Mouse (Mus musculus) kidney, embryonic 14.5 days (tissue): Measurements from ENCODE around the gene Msto1. TPM values are rescaled to one million over a fixed set of nuclear protein-coding genes. Genes with fewer than 3 reads are reported as not detected.
A peak's percentile ranks its signal among the peaks of the same experiment; 100 is the strongest.
"Not testable (repeated sequence)": the region's sequence is repeated elsewhere in the genome, so short reads cannot be mapped to it uniquely, and the experiment has no call there.

Source experiments
- ATAC-seq: fragments of 200-750 bp; cut with Nextera tagmentation; 2 replicates; pipeline ENCODE4 v1.8.0; 2017; ENCODE audit warnings: moderate number of reproducible peaks, mild to moderate bottlenecking, moderate TSS enrichment, moderate library complexity; ENCODE audit not compliant: low FRiP score, low TSS enrichment
- H3K27ac ChIP-seq: fragments of 300-500 bp; sonication (generic); 2 replicates; pipeline ENCODE4 v1.5.1; 2014; ENCODE audit warnings: low read depth, mild to moderate bottlenecking, low read length, moderate library complexity, mixed read lengths
- H3K27me3 ChIP-seq: fragments of 300-500 bp; sonication (generic); 2 replicates; pipeline ENCODE4 v1.6.1; 2014; ENCODE audit warnings: mild to moderate bottlenecking, low read length; ENCODE audit not compliant: control insufficient read depth, insufficient read depth
- H3K36me3 ChIP-seq: fragments of 300-500 bp; sonication (generic); 2 replicates; pipeline ENCODE4 v1.6.1; 2014; ENCODE audit warnings: low read length, mixed read lengths; ENCODE audit not compliant: control insufficient read depth, insufficient read depth
- H3K4me1 ChIP-seq: fragments of 300-500 bp; sonication (generic); 2 replicates; pipeline ENCODE4 v1.6.1; 2014; ENCODE audit warnings: low read length, mixed read lengths; ENCODE audit not compliant: control insufficient read depth, insufficient read depth
- H3K4me2 ChIP-seq: fragments of 300-500 bp; sonication (generic); replicated peaks from 2 replicates; pipeline ENCODE4 v1.6.1; 2014; ENCODE audit warnings: low read depth, mild to moderate bottlenecking, low read length
- H3K4me3 ChIP-seq: fragments of 300-500 bp; sonication (generic); 2 replicates; pipeline ENCODE4 v1.5.1; 2014; ENCODE audit warnings: mild to moderate bottlenecking, low read length
- H3K9ac ChIP-seq: fragments of 300-500 bp; sonication (generic); 2 replicates; pipeline ENCODE4 v1.6.1; 2014; ENCODE audit warnings: low read depth, mild to moderate bottlenecking, low read length, moderate library complexity
- H3K9me3 ChIP-seq: fragments of 300-500 bp; sonication (generic); 2 replicates; pipeline ENCODE4 v1.6.1; 2016; ENCODE audit warnings: low read length; ENCODE audit not compliant: control insufficient read depth
- WGBS: fragments of 180-500 bp; shearing (Covaris S2); extraction: QIAGEN DNeasy Blood & Tissue Kit; methylation state at CpG from one replicate; pipeline ENCODE4 v1.1.7; 2014; 5-methylcytosine and 5-hydroxymethylcytosine counted together
- polyA plus RNA-seq: library from polyadenylated mRNA; unstranded; fragments of >200 nt; fragmentation: Nextera tagmentation; extraction: Ambion mirVana; gene quantifications from 2 replicates; pipeline ENCODE4 v1.2.1, GENCODE M21; 2014

Msto1 gene
- polyA plus RNA-seq, 1 experiment from 2014 or later: 63.2 TPM

DNA sequence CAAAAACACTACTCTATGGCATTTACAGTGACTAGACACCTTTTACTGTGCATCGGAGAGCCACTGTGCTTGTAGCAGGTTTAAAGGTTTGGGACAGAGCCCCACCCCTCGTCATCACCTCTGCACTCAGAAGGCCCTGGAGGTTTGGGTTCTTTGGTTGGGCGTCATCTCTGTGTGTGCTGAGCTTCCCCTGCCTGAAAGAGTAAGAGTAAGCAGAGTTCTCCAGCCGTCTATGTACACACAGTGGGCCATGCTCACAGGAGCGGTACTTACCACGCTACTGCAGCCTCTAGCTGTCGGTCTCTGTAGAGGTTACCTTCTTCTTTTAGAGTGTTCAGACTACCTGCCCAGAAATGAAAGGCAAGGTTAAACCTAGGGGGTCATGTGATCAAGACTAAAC lies 1.2 kb downstream of the Msto1 start:
- Histone ChIP-seq H3K9me3 (no peaks in the 10 kb centered on the region), H3K4me2 (peak overlapping the region; percentile 78), H3K27ac (no peak overlapping the region), H3K4me1 (peaks cover 14% of the 10 kb centered on the region), H3K36me3 (peaks cover 48% of the 10 kb centered on the region), H3K9ac (no peak overlapping the region), H3K27me3 (no peaks in the 10 kb centered on the region), H3K4me3 (no peak overlapping the region)
- WGBS: 93% methylated on average over 7 of the region's 7 CpGs
- ATAC-seq: no peak

DNA sequence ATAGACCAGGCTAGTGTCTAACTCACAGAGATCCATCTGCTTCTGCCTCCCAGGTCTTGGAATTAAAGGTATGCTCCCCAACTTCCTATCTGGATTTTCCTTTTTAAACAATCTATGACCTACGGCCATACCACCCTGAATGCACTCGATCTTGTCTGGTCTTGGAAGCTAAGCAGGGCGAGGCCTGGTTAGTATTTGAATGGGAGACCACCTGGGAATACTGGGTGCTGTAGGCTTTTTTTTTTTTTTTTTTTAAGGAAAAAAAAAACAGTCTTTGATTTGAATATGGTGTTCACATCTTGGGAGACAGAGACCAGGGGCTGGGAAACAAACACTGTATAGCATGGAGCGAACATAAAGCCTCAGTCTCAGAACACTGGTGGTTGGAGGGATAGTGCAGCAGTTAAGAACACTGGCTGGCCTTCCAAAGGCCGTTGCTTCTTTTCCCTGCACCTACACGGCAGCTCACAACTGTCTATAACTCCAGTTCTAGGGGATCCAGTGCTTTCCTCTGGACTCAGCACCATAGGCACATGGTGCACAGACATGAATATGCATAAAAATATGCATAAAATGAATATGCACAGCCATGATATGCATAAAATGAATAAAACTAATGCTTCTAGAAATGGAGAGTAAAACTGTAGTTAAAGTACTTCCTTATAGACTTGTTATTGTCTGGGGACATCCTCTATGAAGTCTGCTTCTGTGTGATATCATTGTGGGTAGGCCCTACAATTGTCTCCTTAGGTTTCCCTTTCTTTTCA lies 7.2 kb downstream of the Msto1 start:
- H3K4me1 ChIP-seq: no peaks in the 10 kb centered on the region
- ATAC-seq: no peak
- peaks cover 92% of the 10 kb centered on the region for H3K36me3 ChIP-seq
- 86% methylated on average over 6 of the region's 6 CpGs for WGBS
- H3K27ac ChIP-seq: no peak overlapping the region
- H3K9ac ChIP-seq: no peak overlapping the region
- H3K9me3 ChIP-seq: no peaks in the 10 kb centered on the region
- H3K4me2 ChIP-seq: no peak overlapping the region
- H3K4me3 ChIP-seq: no peak overlapping the region
- no peaks in the 10 kb centered on the region for H3K27me3 ChIP-seq

DNA sequence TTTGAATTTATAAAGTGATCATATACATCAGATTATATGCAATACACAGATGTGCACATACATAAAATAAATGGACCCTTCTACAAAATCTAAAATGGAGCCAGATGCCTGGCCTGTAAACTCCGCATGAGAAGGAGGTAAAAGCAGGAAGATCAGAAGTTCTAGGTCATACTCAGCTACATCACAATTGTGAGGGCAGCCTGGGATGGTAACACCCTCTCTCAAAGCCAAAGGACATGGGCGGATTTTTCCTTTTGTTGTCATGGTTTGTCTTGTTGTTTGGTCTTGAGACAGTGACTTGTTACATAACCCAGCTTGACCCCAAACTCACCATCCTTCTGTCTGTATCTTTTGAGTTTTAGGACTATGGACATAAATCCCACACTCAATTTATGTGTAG lies 8.1 kb downstream of the Msto1 start:
- no peak overlapping the region for H3K9ac ChIP-seq
- no peak for ATAC-seq
- H3K4me3 ChIP-seq: no peak overlapping the region
- no peaks in the 10 kb centered on the region for H3K9me3 ChIP-seq
- WGBS: 96% methylated on average over 2 of the region's 2 CpGs
- H3K27me3 ChIP-seq: no peaks in the 10 kb centered on the region
- no peak overlapping the region for H3K27ac ChIP-seq
- H3K4me1 ChIP-seq: no peaks in the 10 kb centered on the region
- H3K4me2 ChIP-seq: no peak overlapping the region
- peaks cover 89% of the 10 kb centered on the region for H3K36me3 ChIP-seq

DNA sequence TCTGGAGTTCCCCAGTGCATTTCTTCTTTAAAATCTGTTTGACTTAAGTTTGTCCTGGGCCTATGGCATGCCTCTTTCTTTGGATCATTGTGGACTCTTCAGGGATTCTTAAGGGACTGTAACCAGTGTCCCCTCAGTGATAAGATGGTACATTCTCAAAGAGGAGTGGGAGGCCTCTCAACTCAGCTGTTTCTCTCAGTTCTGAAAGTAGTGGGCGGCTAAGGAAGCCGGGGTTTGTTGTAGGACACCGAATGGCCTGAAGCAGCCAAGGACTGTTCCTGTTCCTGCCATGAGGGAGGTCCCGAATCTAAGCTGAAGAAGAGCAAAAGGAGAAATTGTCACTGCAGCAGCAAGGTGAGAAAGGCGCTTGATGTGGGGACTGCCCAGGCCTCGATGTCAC lies 8.6 kb downstream of the Msto1 start:
- WGBS: 90% methylated on average over 6 of the region's 6 CpGs
- H3K4me3 ChIP-seq: no peak overlapping the region
- no peaks in the 10 kb centered on the region for H3K9me3 ChIP-seq
- no peak for ATAC-seq
- no peak overlapping the region for H3K27ac ChIP-seq
- peaks cover 87% of the 10 kb centered on the region for H3K36me3 ChIP-seq
- H3K9ac ChIP-seq: no peak overlapping the region
- no peak overlapping the region for H3K4me2 ChIP-seq
- no peaks in the 10 kb centered on the region for H3K27me3 ChIP-seq
- no peaks in the 10 kb centered on the region for H3K4me1 ChIP-seq

DNA sequence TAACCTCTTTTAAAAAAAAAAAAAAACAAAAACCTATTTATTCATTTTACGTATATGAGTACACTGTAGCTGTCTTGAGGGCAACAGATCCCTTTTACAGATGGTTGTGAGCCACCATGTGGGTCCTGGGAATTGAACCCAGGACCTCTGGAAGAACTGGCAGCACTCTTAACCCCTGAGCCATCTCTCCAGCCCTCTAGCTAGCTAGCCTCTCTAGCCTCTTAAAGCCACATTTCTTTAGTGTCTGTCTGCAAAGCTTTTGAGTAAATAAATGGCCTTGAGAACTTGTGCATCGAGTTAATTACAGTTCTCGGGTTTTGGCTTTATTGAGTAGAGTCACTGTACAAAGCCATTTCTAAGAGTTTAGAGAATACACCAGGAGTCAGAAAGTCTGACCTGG lies 9.0 kb downstream of the Msto1 start:
- Histone ChIP-seq H3K4me3 (no peak overlapping the region), H3K27me3 (no peaks in the 10 kb centered on the region), H3K4me2 (no peak overlapping the region), H3K4me1 (no peaks in the 10 kb centered on the region), H3K27ac (no peak overlapping the region), H3K9ac (no peak overlapping the region), H3K36me3 (peaks cover 83% of the 10 kb centered on the region), H3K9me3 (no peaks in the 10 kb centered on the region)
- ATAC-seq: no peak
- WGBS: 83% methylated on average over 3 of the region's 3 CpGs

DNA sequence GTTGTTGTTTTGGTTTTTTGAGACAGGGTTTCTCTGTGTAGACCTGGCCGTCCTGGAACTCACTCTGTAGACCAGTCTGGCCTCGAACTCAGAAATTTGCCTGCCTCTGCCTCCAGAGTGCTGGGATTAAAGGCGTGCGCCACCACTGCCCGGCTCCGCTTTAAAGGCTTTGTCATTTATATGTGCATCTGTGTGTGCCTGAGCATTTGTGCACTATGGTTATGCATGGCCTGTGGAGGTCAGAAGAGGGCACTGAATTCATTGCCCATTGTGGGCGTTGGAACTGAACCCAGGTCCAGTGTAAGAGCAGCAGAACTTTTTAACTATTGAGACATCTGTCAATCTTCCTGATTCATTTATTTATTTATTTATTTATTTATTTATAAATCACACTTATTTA lies 20.8 kb downstream of the Msto1 start:
- H3K4me2 ChIP-seq, H3K9ac ChIP-seq, H3K27ac ChIP-seq, H3K27me3 ChIP-seq, H3K4me3 ChIP-seq, ATAC-seq, H3K9me3 ChIP-seq, H3K4me1 ChIP-seq: not testable (repeated sequence)
- peaks cover 16% of the 10 kb centered on the region for H3K36me3 ChIP-seq
- 93% methylated on average over 7 of the region's 7 CpGs for WGBS

DNA sequence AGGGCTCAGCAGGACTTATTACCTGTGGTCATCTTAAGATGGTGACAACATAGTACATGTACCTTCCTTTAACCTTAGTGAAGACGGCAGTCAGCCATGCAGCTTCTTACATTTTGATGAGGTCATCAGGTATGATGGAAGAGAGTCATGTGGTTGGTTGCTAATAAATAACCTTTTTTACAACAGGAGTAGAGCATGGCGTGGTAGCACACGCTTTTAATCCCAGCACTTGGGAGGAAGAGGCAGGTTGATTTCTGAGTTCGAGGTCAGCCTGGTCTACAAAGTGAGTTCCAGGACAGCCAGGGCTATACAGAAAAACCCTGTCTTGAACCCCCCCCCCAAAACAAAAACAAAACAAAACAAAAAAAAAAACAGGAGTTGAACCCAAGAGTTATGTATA lies 31.3 kb downstream of the Msto1 start:
- not testable (repeated sequence) for H3K9ac ChIP-seq, ATAC-seq, H3K4me1 ChIP-seq, H3K27ac ChIP-seq, H3K4me2 ChIP-seq, H3K36me3 ChIP-seq, H3K9me3 ChIP-seq, H3K4me3 ChIP-seq, H3K27me3 ChIP-seq
- 91% methylated on average over 4 of the region's 4 CpGs for WGBS

DNA sequence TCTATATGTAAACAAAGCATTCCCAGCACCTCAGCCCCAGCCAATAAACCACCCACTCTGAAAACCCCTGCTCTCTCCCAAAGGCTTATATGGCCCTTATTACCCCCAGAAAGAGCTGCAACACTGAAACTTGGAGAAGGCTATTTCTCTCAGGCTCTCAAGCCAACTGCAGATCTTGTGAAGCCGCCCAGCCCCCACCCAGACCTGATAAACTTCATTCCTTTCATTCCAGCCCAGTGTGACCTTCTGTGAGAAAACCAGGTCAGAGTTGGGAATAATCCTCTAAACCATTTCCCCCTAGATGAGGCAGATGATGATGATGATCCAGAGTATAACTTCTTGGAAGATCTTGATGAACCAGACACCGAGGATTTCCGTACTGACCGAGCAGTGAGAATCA lies 45.4 kb downstream of the Msto1 start:
- not testable (repeated sequence) for H3K4me3 ChIP-seq, H3K4me2 ChIP-seq, ATAC-seq, H3K27ac ChIP-seq, H3K9ac ChIP-seq, H3K27me3 ChIP-seq, H3K4me1 ChIP-seq, H3K9me3 ChIP-seq
- no CpG with 5 or more reads among the region's 4 CpGs for WGBS
- peaks cover 22% of the 10 kb centered on the region for H3K36me3 ChIP-seq

DNA sequence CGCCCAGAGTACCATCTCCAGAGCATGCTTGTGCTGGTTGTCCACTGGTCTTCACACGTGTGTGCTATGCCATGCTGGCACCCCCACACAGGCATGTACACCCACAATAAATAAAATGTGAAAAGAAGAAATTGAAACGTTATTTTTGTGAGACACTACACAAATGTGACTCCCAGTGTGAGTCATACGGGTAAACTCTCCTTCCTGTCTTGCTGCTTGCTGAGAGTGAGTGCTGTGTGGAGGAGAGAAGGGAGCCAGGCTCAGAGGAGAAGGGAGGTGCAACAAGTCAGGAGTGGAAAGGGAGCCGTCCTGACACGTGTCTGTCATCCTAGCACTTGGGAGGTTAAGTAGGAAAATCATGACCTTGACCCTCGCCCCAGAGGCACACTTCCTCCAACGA lies 46.6 kb downstream of the Msto1 start:
- H3K9me3 ChIP-seq, H3K4me2 ChIP-seq, H3K27ac ChIP-seq, H3K9ac ChIP-seq, H3K4me1 ChIP-seq, H3K4me3 ChIP-seq, ATAC-seq, H3K27me3 ChIP-seq: not testable (repeated sequence)
- H3K36me3 ChIP-seq: peaks cover 34% of the 10 kb centered on the region
- no CpG with 5 or more reads among the region's 8 CpGs for WGBS
